Mouse (Mus musculus): ENCODE results near the gene Srek1.

DNA sequence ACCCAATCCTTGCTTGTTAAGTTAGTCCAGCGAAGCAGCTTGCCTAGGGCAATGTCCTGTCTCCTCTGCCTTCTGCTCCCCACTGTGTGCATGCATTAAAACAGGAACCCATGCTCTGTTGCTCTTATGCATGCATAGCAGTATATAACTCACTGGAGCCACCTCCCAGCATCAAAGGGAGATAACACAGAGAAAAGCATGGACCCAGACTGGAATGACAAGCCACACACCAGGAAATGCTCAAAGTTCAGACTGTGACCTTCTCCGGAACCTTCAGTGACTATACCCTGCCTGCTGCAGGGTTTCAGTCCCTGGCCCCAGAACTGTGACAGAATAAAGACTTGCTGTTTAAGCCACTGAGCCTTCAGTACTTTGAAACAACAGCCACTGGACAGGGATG, 73.7 kb downstream of the Srek1 start:
- TF ChIP-seq CTCF (IDR thresholded peaks at IDR 0.05; ENCODE audit: insufficient read depth, low read depth, low read length), result no peak
- no peak for TF ChIP-seq POLR2A (IDR thresholded peaks at IDR 0.05; ENCODE audit: insufficient read depth, low read depth, low read length)

All from olfactory bulb, adult 2 months (tissue).